Mouse (Mus musculus) C2C12 (cell line): Measurements from ENCODE around the gene Trafd1.

ENCODE experiments used
- CTCF ChIP-seq: IDR thresholded peaks from one replicate; pipeline ENCODE4 v1.5.1; 2011; ENCODE audit not compliant: control insufficient read depth, insufficient read depth, insufficient read length
- FOSL1 ChIP-seq: IDR thresholded peaks from one replicate; pipeline ENCODE4 v1.8.0; 2011; ENCODE audit warnings: mild to moderate bottlenecking, low read length; ENCODE audit not compliant: poor library complexity, insufficient read depth, severe bottlenecking
- MAX ChIP-seq: IDR thresholded peaks from one replicate; pipeline ENCODE4 v1.6.1; 2011; ENCODE audit warnings: mild to moderate bottlenecking, control low read depth
- MYOG ChIP-seq: IDR thresholded peaks from one replicate; pipeline ENCODE4 v1.6.1; 2011; ENCODE audit not compliant: control insufficient read depth, insufficient read length; ENCODE audit errors: extremely low read depth
- USF1 ChIP-seq: IDR thresholded peaks from one replicate; pipeline ENCODE4 v1.6.1; 2011; ENCODE audit warnings: low read depth, mild to moderate bottlenecking, control low read depth, moderate library complexity

DNA sequence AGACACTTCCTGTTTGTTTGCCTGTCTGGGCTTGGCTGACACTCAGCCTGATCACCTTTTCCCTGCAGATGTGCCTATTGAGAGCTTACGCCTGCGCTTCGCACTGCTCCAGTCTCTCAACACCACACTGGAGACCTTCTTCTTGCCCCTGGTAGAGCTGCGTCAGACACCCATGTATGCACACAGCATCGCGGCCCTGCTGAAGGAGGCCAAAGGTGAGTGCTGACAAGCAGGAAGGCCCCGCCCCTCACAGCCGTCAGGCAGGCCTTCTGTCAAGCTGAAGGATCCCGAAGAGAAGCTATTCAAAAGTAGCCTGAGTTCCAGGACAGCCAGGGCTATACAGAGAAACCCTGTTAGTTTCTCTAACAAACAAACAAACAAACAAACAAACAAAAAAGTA lies 26.2 kb downstream of the Trafd1 start:
- TF ChIP-seq MAX (no peak), USF1 (no peak), CTCF (no peak), MYOG (no peak), FOSL1 (no peak)
